Mouse (Mus musculus): ENCODE measurements around the gene Dhodh. TPM values are rescaled to one million over a fixed set of nuclear protein-coding genes. Genes with fewer than 3 reads are reported as not detected.

Gene Dhodh
- polyA plus RNA-seq, 1 experiment from 2014 or later = 45.3 TPM

- H3K36me3 ChIP-seq = peaks cover 14% of the 10 kb centered on the region
- 69% methylated on average over 5 of the region's 5 CpGs for WGBS
- peak overlapping the region; percentile 66 for H3K27ac ChIP-seq
- H3K4me2 ChIP-seq = no peak overlapping the region
- H3K4me3 ChIP-seq = no peak overlapping the region
- H3K9ac ChIP-seq = no peak overlapping the region
- H3K27me3 ChIP-seq = no peaks in the 10 kb centered on the region
- H3K4me1 ChIP-seq = peaks cover 15% of the 10 kb centered on the region; the same call in 1 of the 2 replicates
- ATAC-seq (ENCODE audit: insufficient number of reproducible peaks, insufficient read depth, low FRiP score, low TSS enrichment, low read depth) = no peak
- no peaks in the 10 kb centered on the region for H3K9me3 ChIP-seq
These were observed 66.3 kb downstream of the Dhodh start for GRCm38 (mm10) chr8:109542165-109542564.

Other genes with a start within 250 kb of the Dhodh start
- 0.14 TPM in 1 of 2 replicates, not detected in the other for gene Pmfbp1, start 114.6 kb downstream of the Dhodh start, polyA plus RNA-seq (2015; fragmentation: Nextera tagmentation; extraction: Ambion mirVana)
- 25.3 and 26.5 TPM in 2 replicates for gene Dhx38, start 42.8 kb downstream of the Dhodh start, polyA plus RNA-seq (2015; fragmentation: Nextera tagmentation; extraction: Ambion mirVana)
- 25.8 and 26.5 TPM in 2 replicates for gene Txnl4b, start 42.8 kb downstream of the Dhodh start, polyA plus RNA-seq (2015; fragmentation: Nextera tagmentation; extraction: Ambion mirVana)
- gene Hp, start 29.5 kb downstream of the Dhodh start, polyA plus RNA-seq (2015; fragmentation: Nextera tagmentation; extraction: Ambion mirVana) = 0.41 and 2.5 TPM in 2 replicates
- 0.30 TPM in 1 of 2 replicates, not detected in the other for gene Pkd1l3, start 5.8 kb upstream of the Dhodh start, polyA plus RNA-seq (2015; fragmentation: Nextera tagmentation; extraction: Ambion mirVana)
- gene Ist1, start 84.6 kb upstream of the Dhodh start, polyA plus RNA-seq (2015; fragmentation: Nextera tagmentation; extraction: Ambion mirVana) = 169 and 179 TPM in 2 replicates
- gene Zfp821, start 96.9 kb upstream of the Dhodh start, polyA plus RNA-seq (2015; fragmentation: Nextera tagmentation; extraction: Ambion mirVana) = 43.7 and 46.7 TPM in 2 replicates
- gene Atxn1l, start 129.1 kb upstream of the Dhodh start, polyA plus RNA-seq (2015; fragmentation: Nextera tagmentation; extraction: Ambion mirVana) = 7.6 and 7.9 TPM in 2 replicates
- gene Ap1g1, start 169.9 kb upstream of the Dhodh start, polyA plus RNA-seq (2015; fragmentation: Nextera tagmentation; extraction: Ambion mirVana) = 43.0 and 43.3 TPM in 2 replicates

All from embryonic facial prominence, embryonic 13.5 days (tissue).